Mouse (Mus musculus) urinary bladder, adult 2 months (tissue): ENCODE data around the gene Cacna1i. TPM values are rescaled to one million over a fixed set of nuclear protein-coding genes. Genes with fewer than 3 reads are reported as not detected.

ENCODE experiments used
- DNase-seq: peaks from one replicate; pipeline ENCODE4 v3.0.0; 2022; ENCODE audit warnings: low spot score
- polyA plus RNA-seq: library from polyadenylated mRNA; depleted of rRNA; stranded (reverse); fragments of >200 nt; gene quantifications from 2 replicates; pipeline ENCODE4 v1.2.3, GENCODE M21; 2012

Cacna1i gene
- polyA plus RNA-seq, 1 experiment, result 0.01 TPM

GRCm38 (mm10) chr15:80334766-80335165 is 47.7 kb downstream of the Cacna1i start:
- DNase-seq, result no peak

- DNase-seq, result no peak
Observed at GRCm38 (mm10) chr15:80335196-80335595, 48.2 kb downstream of the Cacna1i start.

- no peak for DNase-seq
Observed at GRCm38 (mm10) chr15:80340348-80340747, 53.3 kb downstream of the Cacna1i start.

GRCm38 (mm10) chr15:80342394-80342793 is 55.4 kb downstream of the Cacna1i start:
- no peak for DNase-seq

- DNase-seq, result no peak
Observed at GRCm38 (mm10) chr15:80343031-80343430, 56.0 kb downstream of the Cacna1i start.

- DNase-seq, result no peak
Observed at GRCm38 (mm10) chr15:80343731-80344130, 56.7 kb downstream of the Cacna1i start.

- no peak for DNase-seq
Observed at GRCm38 (mm10) chr15:80346510-80346909, 59.5 kb downstream of the Cacna1i start.

GRCm38 (mm10) chr15:80350431-80350830 is 63.4 kb downstream of the Cacna1i start:
- DNase-seq, result no peak

- no peak for DNase-seq
Observed at GRCm38 (mm10) chr15:80358798-80359197, 71.8 kb downstream of the Cacna1i start.

- no peak for DNase-seq
Observed at GRCm38 (mm10) chr15:80361780-80362508, 74.9 kb downstream of the Cacna1i start.

- DNase-seq, result no peak
Observed at GRCm38 (mm10) chr15:80362509-80363172, 75.6 kb downstream of the Cacna1i start.

GRCm38 (mm10) chr15:80363821-80364715 is 77.0 kb downstream of the Cacna1i start:
- DNase-seq, result no peak

- no peak for DNase-seq
Observed at GRCm38 (mm10) chr15:80366899-80367298, 79.9 kb downstream of the Cacna1i start.

GRCm38 (mm10) chr15:80373219-80373964 is 86.4 kb downstream of the Cacna1i start:
- DNase-seq, result no peak

- DNase-seq, result no peak
Observed at GRCm38 (mm10) chr15:80374854-80375253, 87.8 kb downstream of the Cacna1i start.

GRCm38 (mm10) chr15:80387185-80387584 is 100.1 kb downstream of the Cacna1i start:
- no peak for DNase-seq

GRCm38 (mm10) chr15:80391791-80392190 is 104.8 kb downstream of the Cacna1i start:
- no peak for DNase-seq

- no peak for DNase-seq
Observed at GRCm38 (mm10) chr15:80395035-80395434, 108.0 kb downstream of the Cacna1i start.

GRCm38 (mm10) chr15:80399451-80399850 is 112.4 kb downstream of the Cacna1i start:
- DNase-seq, result no peak

GRCm38 (mm10) chr15:80401387-80401898 is 114.4 kb downstream of the Cacna1i start:
- DNase-seq, result no peak

- DNase-seq, result no peak
Observed at GRCm38 (mm10) chr15:80401980-80402379, 114.9 kb downstream of the Cacna1i start.
